Mouse (Mus musculus): ENCODE data around the gene 1700129C05Rik.

Gene 1700129C05Rik

GRCm38 (mm10) chr14:59142793-59143192, at the start of gene 1700129C05Rik:
1700129C05Rik (minus strand) TSS chr14:59142893.
- no peak for DNase-seq

DNA sequence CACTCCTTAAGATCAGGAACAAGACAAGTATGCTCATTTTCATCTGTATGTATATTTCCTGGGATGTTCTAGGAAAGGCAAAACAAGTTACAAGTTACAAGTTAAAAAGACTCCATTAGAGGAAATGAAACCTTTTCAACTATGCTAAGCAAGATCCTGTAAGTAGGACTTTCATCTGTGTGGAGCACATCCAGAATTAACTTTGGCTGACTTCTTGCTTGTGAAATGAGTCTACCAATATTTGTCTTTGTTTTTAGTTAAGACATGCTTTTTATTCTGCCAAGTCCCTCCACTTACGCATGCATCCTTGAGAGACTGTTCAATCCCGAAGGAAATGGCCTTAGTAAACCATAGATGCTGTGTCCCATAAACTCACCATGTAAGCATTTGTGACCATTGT, 43.4 kb upstream of the 1700129C05Rik start:
- DNase-seq = no peak

GRCm38 (mm10) chr14:59185514-59185913, 42.8 kb upstream of the 1700129C05Rik start:
- no peak for DNase-seq

DNA sequence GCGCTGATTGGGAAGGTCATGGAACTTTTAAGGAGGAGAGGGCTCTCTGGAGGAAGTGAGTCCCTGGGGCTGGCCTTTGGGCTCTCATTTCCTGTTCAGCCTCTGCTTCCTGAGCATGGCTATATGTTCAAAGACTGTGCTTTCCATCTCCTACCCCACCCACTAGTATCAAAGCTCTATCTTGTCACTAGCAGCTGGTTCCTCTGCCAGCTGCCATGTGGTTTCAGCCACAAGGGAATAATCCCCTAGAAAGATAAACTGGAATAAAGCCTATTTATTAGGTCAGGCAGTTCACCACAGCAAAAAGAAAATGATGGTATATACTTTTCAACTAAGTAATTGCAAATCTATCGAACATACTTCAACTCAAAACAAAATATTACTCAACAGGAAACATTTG, 40.0 kb upstream of the 1700129C05Rik start:
- no peak for DNase-seq

GRCm38 (mm10) chr14:59178649-59179048, 36.0 kb upstream of the 1700129C05Rik start, which contains the start of gene Gm5142:
Gm5142 (minus strand) TSS chr14:59178749.
- no peak for DNase-seq

DNA sequence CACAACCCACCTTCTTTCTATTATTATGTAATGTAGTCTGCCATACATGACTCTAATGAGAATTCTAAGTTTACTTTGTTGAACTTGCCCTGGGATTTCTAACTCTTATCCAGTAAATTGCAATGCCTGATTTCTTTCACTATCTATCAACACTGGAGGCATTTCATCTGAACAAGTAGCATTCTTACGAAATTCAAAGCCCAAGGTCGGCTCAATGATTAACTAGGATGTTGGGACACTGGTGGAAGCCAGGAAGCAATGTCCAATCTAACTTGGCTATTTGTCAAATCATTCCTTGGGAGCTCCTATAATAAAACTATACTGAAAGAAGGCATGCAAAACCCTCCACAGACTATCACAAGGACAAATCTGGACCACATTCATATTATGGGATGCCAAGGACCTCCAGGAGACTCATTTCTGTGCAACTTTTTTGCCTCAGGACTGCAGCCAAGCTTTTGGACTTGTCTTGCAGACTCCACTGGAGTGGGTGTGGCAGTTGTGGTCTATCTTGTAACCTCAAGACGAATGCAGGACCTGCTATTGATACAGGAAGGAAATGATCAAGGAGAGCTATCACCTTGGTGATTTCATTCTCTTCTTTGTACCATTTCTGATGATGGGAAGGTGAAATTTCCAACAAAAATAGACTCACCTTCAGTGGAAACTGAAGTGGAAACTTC, 14.5 kb upstream of the 1700129C05Rik start:
- DNase-seq = no peak

DNA sequence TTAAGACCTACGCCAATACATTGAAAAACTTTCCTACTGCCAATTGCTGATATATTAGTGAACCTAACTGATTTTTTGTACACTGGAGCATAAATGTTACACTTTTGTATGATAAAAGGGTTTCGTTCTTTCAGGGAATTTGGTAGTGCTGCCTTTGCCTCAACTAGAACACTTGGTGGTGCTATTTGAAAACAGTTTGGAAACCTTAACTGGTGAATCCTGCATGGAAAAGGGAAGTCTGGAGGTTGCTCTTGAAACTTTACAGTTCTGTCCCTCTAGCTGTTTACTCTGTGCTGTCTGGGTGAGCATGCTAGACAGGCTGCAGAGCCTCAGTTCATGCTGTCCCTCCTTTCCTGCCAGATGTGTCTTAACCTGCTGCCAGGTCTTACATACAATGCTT, 12.9 kb upstream of the 1700129C05Rik start:
- no peak for DNase-seq

DNA sequence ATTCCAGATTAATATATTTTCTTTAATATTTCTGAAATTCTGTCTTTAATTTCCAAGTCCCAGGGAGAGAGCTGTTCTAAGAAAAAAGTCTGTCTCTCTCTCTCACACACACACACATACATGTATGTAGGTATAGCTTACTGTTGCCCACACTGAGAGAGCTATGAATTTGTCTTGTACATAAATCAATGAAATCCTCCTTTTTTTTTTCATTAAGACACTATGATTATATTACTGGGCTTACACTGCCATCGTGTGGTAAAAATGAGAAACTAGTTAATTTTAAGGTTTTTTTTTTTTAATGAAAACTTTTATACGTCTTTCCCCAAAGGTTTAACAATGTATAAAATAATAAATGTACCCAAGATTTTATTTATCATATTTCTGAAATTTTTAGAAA, 28.4 kb downstream of the 1700129C05Rik start:
- DNase-seq = no peak

DNA sequence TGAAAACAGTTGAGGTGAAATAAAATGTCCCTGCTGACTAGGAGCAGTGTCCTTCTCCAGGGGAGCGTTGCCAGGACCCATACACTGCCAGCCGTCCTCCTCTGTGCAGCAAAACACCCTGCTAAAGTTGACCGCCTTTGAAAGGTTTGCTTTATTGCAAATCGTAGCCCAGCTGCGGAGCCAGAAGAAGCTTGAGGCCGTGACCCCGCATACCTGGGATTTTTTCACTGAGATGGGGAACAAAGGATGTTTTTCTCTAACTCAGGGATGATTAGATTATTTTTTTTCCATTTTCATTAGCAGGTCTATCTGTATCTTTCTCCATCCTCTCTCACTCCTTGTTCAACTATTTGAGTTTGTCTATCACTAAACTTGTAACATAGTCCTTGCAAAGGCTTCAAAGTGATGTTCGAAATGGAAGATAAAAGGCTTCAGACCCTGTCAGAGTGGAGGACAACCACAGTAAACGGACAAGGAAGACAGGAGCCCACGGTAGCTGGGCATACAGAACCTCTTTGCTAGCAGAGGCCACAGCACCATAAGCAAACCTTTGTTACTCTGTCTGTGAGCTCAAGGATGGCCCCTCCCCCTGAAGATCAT, 38.6 kb downstream of the 1700129C05Rik start:
- no peak for DNase-seq

DNA sequence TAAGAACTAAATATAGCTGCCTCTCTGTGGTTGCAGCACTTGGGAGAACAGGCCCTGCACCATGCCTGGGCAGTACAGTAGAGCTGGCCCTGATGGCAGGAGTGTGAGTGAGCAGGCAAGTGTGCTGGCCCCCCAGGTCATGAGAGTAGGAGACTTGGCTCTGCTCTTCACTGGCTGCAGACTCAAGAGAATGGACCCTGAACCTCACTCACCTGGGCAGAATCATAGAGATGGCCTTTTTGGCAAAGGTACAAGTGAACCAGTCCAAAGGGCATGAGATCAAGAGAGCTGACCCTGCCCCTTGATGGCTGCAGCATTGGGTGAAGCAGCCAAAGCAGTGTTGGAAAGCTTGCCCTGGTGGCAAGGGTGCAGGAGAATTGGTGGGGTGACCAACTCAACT, 49.1 kb downstream of the 1700129C05Rik start:
- DNase-seq = no peak

DNA sequence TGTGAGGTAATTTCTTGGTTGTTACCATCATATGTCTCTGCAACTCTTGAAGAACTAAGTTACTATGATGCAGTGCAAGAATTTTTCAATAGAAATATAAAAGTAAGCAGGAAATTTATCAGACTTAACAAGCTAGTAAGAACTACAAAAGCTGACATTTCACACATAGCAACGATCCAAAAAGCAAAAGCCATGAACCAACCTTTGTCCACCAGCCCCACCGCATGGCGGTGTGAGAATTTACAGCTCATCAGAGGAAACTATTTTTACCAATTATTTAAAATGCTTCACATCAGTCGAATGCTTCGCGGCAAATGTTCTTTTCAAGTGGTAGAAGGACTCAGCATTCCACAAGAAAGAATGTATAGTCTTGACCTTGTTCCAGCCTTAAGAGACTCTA, 58.3 kb downstream of the 1700129C05Rik start:
- no peak for DNase-seq

All from B cell, adult 2 months (primary cell).